Mouse (Mus musculus): ENCODE measurements around the gene Sh3bp4.

GRCm38 (mm10) chr1:89171275-89171767 is 101.1 kb downstream of the Sh3bp4 start:
- TF ChIP-seq CTCF (conservative IDR thresholded peaks at IDR 0.05 in 1 of 2, IDR thresholded peaks at IDR 0.05 in 1 of 2; ENCODE audit: low read depth in 2 of 2, low read length in 2 of 2) (no peak), RCOR1 (conservative IDR thresholded peaks at IDR 0.05; ENCODE audit: low read depth, low read length) (no peak), ZC3H11A (IDR thresholded peaks at IDR 0.05; ENCODE audit: low read depth, low read length) (no peak), EP300 (IDR thresholded peaks at IDR 0.05; ENCODE audit: low read length) (no peak), POLR2A (IDR thresholded peaks at IDR 0.05; ENCODE audit: low read depth, low read length) (no peak), CHD1 (IDR thresholded peaks at IDR 0.05; ENCODE audit: low read depth, low read length) (no peak), ELF1 (IDR thresholded peaks at IDR 0.05; ENCODE audit: low read depth, low read length) (no peak), SIN3A (IDR thresholded peaks at IDR 0.05; ENCODE audit: low read length) (no peak), MAX (IDR thresholded peaks at IDR 0.05; ENCODE audit: low read length) (no peak), CHD2 (IDR thresholded peaks at IDR 0.05; ENCODE audit: low read length) (no peak), MAFK (IDR thresholded peaks at IDR 0.05; ENCODE audit: insufficient replicate concordance, low read length) (no peak)
